In genomic region chr16:91222643-91223271, GRCm38 (mm10) we compare ENCODE assay signal across 9 mouse cellular contexts. TPM values are rescaled to one million over a fixed set of nuclear protein-coding genes. Genes with fewer than 3 reads are reported as not detected.
DNase-seq lines count a peak whose midpoint lies in the region; ATAC-seq and TF ChIP-seq lines count a peak whose summit lies in the region.
"Had no signal": no experiment of that assay in that cellular context is flagged by ENCODE, and none has a peak within 500 bp of the region (broad histone marks: within the 10 kb centered on the region; RNA-seq: fewer than 3 reads in every experiment).

No protein-coding gene starts in this region.

- H3K27me3 ChIP-seq in lung, embryonic 14.5 days (ENCODE audit: insufficient read depth, low read length) = peaks cover 100% of the 10 kb centered on the region
- H3K27me3 ChIP-seq in lung, postnatal 0 days (replicated peaks; ENCODE audit: insufficient read depth, low read length) = peaks cover 92% of the 10 kb centered on the region
- peaks cover 100% of the 10 kb centered on the region for H3K27me3 ChIP-seq in embryonic facial prominence, embryonic 14.5 days (replicated peaks; ENCODE audit: control insufficient read depth, insufficient read depth, low read length)
- H3K27me3 ChIP-seq in intestine, embryonic 15.5 days (replicated peaks) = peaks cover 99% of the 10 kb centered on the region
- peaks cover 100% of the 10 kb centered on the region for H3K27me3 ChIP-seq in neural tube, embryonic 15.5 days (replicated peaks)

- no peaks in the 10 kb centered on the region for H3K9me3 ChIP-seq in lung, embryonic 14.5 days (ENCODE audit: low read depth, low read length)
- H3K9me3 ChIP-seq in lung, postnatal 0 days (ENCODE audit: low read length) = no peaks in the 10 kb centered on the region
- peaks cover 5% of the 10 kb centered on the region for H3K9me3 ChIP-seq in embryonic facial prominence, embryonic 14.5 days (ENCODE audit: control insufficient read depth, low read length)
- H3K9me3 ChIP-seq in intestine, embryonic 15.5 days = no peaks in the 10 kb centered on the region
- H3K9me3 ChIP-seq in neural tube, embryonic 15.5 days (replicated peaks) = no peaks in the 10 kb centered on the region

- ATAC-seq in lung, embryonic 14.5 days (ENCODE audit: insufficient read depth) = no peak
- ATAC-seq in lung, postnatal 0 days = no peak
- no peak for ATAC-seq in embryonic facial prominence, embryonic 14.5 days (ENCODE audit: low read depth)
- ATAC-seq in intestine, embryonic 15.5 days = no peak
- ATAC-seq in neural tube, embryonic 15.5 days (ENCODE audit: low FRiP score) = peak; percentile 22; the same call in 1 of the 2 replicates

- 1% methylated on average over 27 of the region's 27 CpGs for WGBS in lung, embryonic 14.5 days
- under 1% methylated on average over 24 of the region's 27 CpGs for whole genome bisulfite sequencing in lung, postnatal 0 days
- under 1% methylated on average over 26 of the region's 27 CpGs for WGBS in embryonic facial prominence, embryonic 14.5 days
- under 1% methylated on average over 27 of the region's 27 CpGs for WGBS in intestine, embryonic 15.5 days
- WGBS in neural tube, embryonic 15.5 days = under 1% methylated on average over 27 of the region's 27 CpGs

- no peak for DNase-seq in lung, embryonic 14.5 days
- no peak for DNase-seq in lung, postnatal 0 days (ENCODE audit: low spot score)
- DNase-seq in embryonic facial prominence, embryonic 14.5 days (ENCODE audit: low spot score) = peak; percentile 30
- DNase-seq in adipocyte (ENCODE audit: low spot score) = no peak
- no peak for DNase-seq in cerebellum, postnatal 4 days (ENCODE audit: low spot score in 2 of 2)
- DNase-seq in layer of hippocampus, postnatal 14 days (ENCODE audit: low spot score in 2 of 2) = no peak

- no peak for TF ChIP-seq CTCF in lung, embryonic 14.5 days (IDR thresholded peaks at IDR 0.05; ENCODE audit: low read depth)
- no peak for TF ChIP-seq CTCF in lung, postnatal 0 days (IDR thresholded peaks at IDR 0.05)

- no peak overlapping the region for H3K9ac ChIP-seq in lung, embryonic 14.5 days
- no peak overlapping the region for H3K9ac ChIP-seq in lung, postnatal 0 days (replicated peaks; ENCODE audit: low read depth)
- H3K9ac ChIP-seq in embryonic facial prominence, embryonic 14.5 days (ENCODE audit: low read depth, low read length) = no peak overlapping the region
- H3K9ac ChIP-seq in intestine, embryonic 15.5 days = no peak overlapping the region
- no peak overlapping the region for H3K9ac ChIP-seq in neural tube, embryonic 15.5 days (replicated peaks)

- H3K4me3 ChIP-seq in lung, embryonic 14.5 days (ENCODE audit: low read depth, low read length) = peak overlapping the region; percentile 16; the same call in 1 of the 2 replicates
- H3K4me3 ChIP-seq in lung, postnatal 0 days (ENCODE audit: low read depth, low read length) = no peak overlapping the region
- peak overlapping the region; percentile 25 for H3K4me3 ChIP-seq in embryonic facial prominence, embryonic 14.5 days (ENCODE audit: low read depth, low read length)
- H3K4me3 ChIP-seq in intestine, embryonic 15.5 days (replicated peaks) = 0 out of 2 replicates have a peak overlapping the region, but pooled peaks have one; percentile 2
- H3K4me3 ChIP-seq in neural tube, embryonic 15.5 days (replicated peaks) = peak overlapping the region; percentile 20

- TF ChIP-seq EP300 in lung, postnatal 0 days (IDR thresholded peaks at IDR 0.05) = no peak

- peak overlapping the region; percentile 37 for H3K4me2 ChIP-seq in lung, embryonic 14.5 days
- H3K4me2 ChIP-seq in lung, postnatal 0 days (replicated peaks; ENCODE audit: low read depth, low read length) = no peak overlapping the region
- peak overlapping the region; percentile 41 for H3K4me2 ChIP-seq in embryonic facial prominence, embryonic 14.5 days (ENCODE audit: low read depth, low read length)
- 0 out of 2 replicates have a peak overlapping the region, but pooled peaks have one; percentile 9 for H3K4me2 ChIP-seq in intestine, embryonic 15.5 days (replicated peaks)
- peak overlapping the region; percentile 36 for H3K4me2 ChIP-seq in neural tube, embryonic 15.5 days

- no peaks in the 10 kb centered on the region for H3K4me1 ChIP-seq in lung, embryonic 14.5 days (ENCODE audit: insufficient read depth)
- H3K4me1 ChIP-seq in lung, postnatal 0 days (ENCODE audit: insufficient read depth, low read depth, low read length) = no peaks in the 10 kb centered on the region
- H3K4me1 ChIP-seq in embryonic facial prominence, embryonic 14.5 days (ENCODE audit: control insufficient read depth, insufficient read depth, low read length) = 0 out of 2 replicates have a peak, but pooled peaks cover 3% of the 10 kb centered on the region
- peaks cover 18% of the 10 kb centered on the region for H3K4me1 ChIP-seq in intestine, embryonic 15.5 days (replicated peaks)
- peaks cover 42% of the 10 kb centered on the region for H3K4me1 ChIP-seq in neural tube, embryonic 15.5 days

- H3K36me3 ChIP-seq in lung, embryonic 14.5 days (ENCODE audit: insufficient read depth) = no peaks in the 10 kb centered on the region
- no peaks in the 10 kb centered on the region for H3K36me3 ChIP-seq in lung, postnatal 0 days (ENCODE audit: insufficient read depth, low read length)
- no peaks in the 10 kb centered on the region for H3K36me3 ChIP-seq in embryonic facial prominence, embryonic 14.5 days (ENCODE audit: control insufficient read depth, insufficient read depth, low read length)
- no peaks in the 10 kb centered on the region for H3K36me3 ChIP-seq in intestine, embryonic 15.5 days
- H3K36me3 ChIP-seq in neural tube, embryonic 15.5 days = no peaks in the 10 kb centered on the region

- no peak overlapping the region for H3K27ac ChIP-seq in lung, embryonic 14.5 days (ENCODE audit: low read depth)
- no peak overlapping the region for H3K27ac ChIP-seq in lung, postnatal 0 days (ENCODE audit: low read length)
- H3K27ac ChIP-seq in embryonic facial prominence, embryonic 14.5 days (replicated peaks; ENCODE audit: low read depth, low read length) = no peak overlapping the region
- H3K27ac ChIP-seq in intestine, embryonic 15.5 days = no peak overlapping the region
- peak overlapping the region; percentile 37; the same call in 1 of the 2 replicates for H3K27ac ChIP-seq in neural tube, embryonic 15.5 days (replicated peaks)

RNA-seq across cellular contexts. Expression of gene Olig2, which starts 2.5 kb away (rescaled TPM):
- not detected in 2 replicates for polyA plus RNA-seq in lung, embryonic 14.5 days (2014; fragmentation: Nextera tagmentation; extraction: Ambion mirVana)
- polyA plus RNA-seq in lung, postnatal 0 days (2015; fragmentation: Nextera tagmentation; extraction: Ambion mirVana) = not detected in 2 replicates
- 1.1 and 1.3 TPM in 2 replicates for polyA plus RNA-seq in embryonic facial prominence, embryonic 14.5 days (2014; fragmentation: Nextera tagmentation; extraction: Ambion mirVana)
- polyA plus RNA-seq in intestine, embryonic 15.5 days (2015; fragmentation: Nextera tagmentation; extraction: Ambion mirVana) = not detected in 2 replicates
- polyA plus RNA-seq in neural tube, embryonic 15.5 days (2015; fragmentation: Nextera tagmentation; extraction: Ambion mirVana) = 8.5 and 9.9 TPM in 2 replicates
- 10 to 100 TPM; 48.5 to 49.1 TPM for total RNA-seq in layer of hippocampus, postnatal 14 days (2021)
- polyA plus RNA-seq: urinary bladder, adult 2 months had no signal

RNA-seq across cellular contexts. Expression of gene Olig1, which starts 46.8 kb away (rescaled TPM):
- 0.08 and 0.11 TPM in 2 replicates for polyA plus RNA-seq in lung, embryonic 14.5 days (2014; fragmentation: Nextera tagmentation; extraction: Ambion mirVana)
- polyA plus RNA-seq in lung, postnatal 0 days (2015; fragmentation: Nextera tagmentation; extraction: Ambion mirVana) = not detected in 2 replicates
- 4.1 and 4.2 TPM in 2 replicates for polyA plus RNA-seq in embryonic facial prominence, embryonic 14.5 days (2014; fragmentation: Nextera tagmentation; extraction: Ambion mirVana)
- polyA plus RNA-seq in intestine, embryonic 15.5 days (2015; fragmentation: Nextera tagmentation; extraction: Ambion mirVana) = 0.13 TPM in 1 of 2 replicates, not detected in the other
- polyA plus RNA-seq in neural tube, embryonic 15.5 days (2015; fragmentation: Nextera tagmentation; extraction: Ambion mirVana) = 77.3 and 86.7 TPM in 2 replicates
- total RNA-seq in layer of hippocampus, postnatal 14 days (2021) = 100 to 1,000 TPM; 200 to 207 TPM

Comparison
In these comparisons a context has a peak if more than half of its experiments do, and no peak if none do; other contexts are left out.
1. RNA of gene Olig1, which starts 46.8 kb away (polyA plus RNA-seq): 77.3 to 86.7 TPM in neural tube, embryonic 15.5 days; 4.1 to 4.2 TPM in embryonic facial prominence, embryonic 14.5 days, 0.13 TPM in intestine, embryonic 15.5 days, 0.08 to 0.11 TPM in lung, embryonic 14.5 days and not detected in lung, postnatal 0 days; every median in the first group is over 10 times any median in the second.